Mouse (Mus musculus) ES-E14 (cell line): ENCODE measurements at regions not wholly inside any gene's neighbourhood (a gene's known extent, or its start where the extent isn't known, plus 50 kb on each side); places are given as distances from the start of the nearest gene placed in this dataset.

Experiments
- CHD2 ChIP-seq: IDR thresholded peaks from 2 replicates; pipeline ENCODE4 v1.6.1; 2014; ENCODE audit warnings: mild to moderate bottlenecking, low read depth, low read length, inconsistent platforms
- HCFC1 ChIP-seq: IDR thresholded peaks from 2 replicates; pipeline ENCODE4 v1.6.1; 2012; ENCODE audit warnings: low read length, inconsistent platforms, borderline replicate concordance; ENCODE audit not compliant: insufficient read depth
- MAFK ChIP-seq: IDR thresholded peaks from 2 replicates; pipeline ENCODE4 v1.6.1; 2014; ENCODE audit warnings: mild to moderate bottlenecking, low read depth, low read length, inconsistent platforms; ENCODE audit not compliant: insufficient read depth
- ZC3H11A ChIP-seq: IDR thresholded peaks from 2 replicates; pipeline ENCODE4 v1.6.1; 2012; ENCODE audit warnings: low read depth, mild to moderate bottlenecking, inconsistent platforms, low read length, borderline replicate concordance

DNA sequence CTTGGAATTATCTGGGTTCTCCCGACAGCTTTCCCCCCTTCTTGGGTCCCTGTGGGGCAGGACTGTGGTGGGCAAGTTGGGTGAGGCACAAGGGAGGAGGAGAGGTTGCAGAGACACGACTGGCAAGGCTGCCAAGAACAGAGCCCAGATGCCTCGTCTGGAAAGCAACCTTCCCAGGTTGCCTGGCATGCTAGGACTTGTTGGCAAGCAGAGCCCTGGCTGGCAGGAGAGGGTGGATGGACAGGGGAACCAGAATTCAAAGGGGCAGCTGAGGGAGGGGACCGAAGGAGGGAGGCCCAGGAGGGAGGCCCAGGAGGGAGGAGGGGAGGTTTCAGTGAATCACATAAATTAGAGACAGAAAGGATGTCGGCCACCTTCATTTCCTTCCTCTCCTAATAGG, 274.8 kb downstream of the Sox9 start:
- no peak for TF ChIP-seq CHD2
- TF ChIP-seq ZC3H11A, result no peak
- TF ChIP-seq HCFC1, result no peak
- no peak for TF ChIP-seq MAFK
